Mouse (Mus musculus): ENCODE measurements at regions not wholly inside any gene's neighbourhood (a gene's known extent, or its start where the extent isn't known, plus 50 kb on each side); places are given as distances from the start of the nearest gene placed in this dataset.
"Not testable (repeated sequence)": the region's sequence is repeated elsewhere in the genome, so short reads cannot be mapped to it uniquely, and the experiment has no call there.

- TF ChIP-seq CTCF, EP300 (IDR thresholded peaks at IDR 0.05; ENCODE audit: low read depth): not testable (repeated sequence)
These were observed 179.6 kb downstream of the Gm6760 start for GRCm38 (mm10) chrX:63972386-63972785.

All from heart, postnatal 0 days (tissue).